Mouse (Mus musculus): ENCODE measurements around the gene Pik3ip1.

The Pik3ip1 gene

DNA sequence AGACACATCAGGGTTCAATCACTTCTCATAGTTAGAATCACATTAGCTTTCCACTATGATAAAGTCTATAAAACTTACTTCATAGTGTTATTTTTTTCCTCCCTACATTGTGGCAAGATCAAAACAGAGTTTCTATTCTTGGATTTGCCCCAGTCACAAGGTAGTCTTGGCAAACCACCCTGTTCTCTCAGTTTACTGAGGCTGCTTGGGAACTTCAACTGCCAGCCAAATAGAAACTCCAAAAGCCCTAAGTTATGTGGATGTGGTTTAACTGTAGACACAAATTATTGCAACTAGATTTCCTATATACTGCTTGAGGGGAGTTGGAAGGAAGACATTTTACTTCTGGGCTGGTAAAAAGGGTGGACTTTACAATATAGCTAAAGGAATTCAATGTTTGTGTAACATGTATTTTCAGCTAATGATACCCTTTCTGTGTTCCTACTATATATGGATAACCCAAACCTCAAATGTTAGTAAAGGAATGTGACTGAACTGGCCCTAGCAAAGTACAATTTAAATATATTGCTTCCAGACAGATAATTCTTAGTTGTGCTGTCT, at the start of gene Pik3ip1:
TSS of gene Pik3ip1 (plus strand) at position 511 of the 561 bp plus-strand sequence.
- DNase-seq (ENCODE audit: low spot score in 2 of 2): no peak

DNA sequence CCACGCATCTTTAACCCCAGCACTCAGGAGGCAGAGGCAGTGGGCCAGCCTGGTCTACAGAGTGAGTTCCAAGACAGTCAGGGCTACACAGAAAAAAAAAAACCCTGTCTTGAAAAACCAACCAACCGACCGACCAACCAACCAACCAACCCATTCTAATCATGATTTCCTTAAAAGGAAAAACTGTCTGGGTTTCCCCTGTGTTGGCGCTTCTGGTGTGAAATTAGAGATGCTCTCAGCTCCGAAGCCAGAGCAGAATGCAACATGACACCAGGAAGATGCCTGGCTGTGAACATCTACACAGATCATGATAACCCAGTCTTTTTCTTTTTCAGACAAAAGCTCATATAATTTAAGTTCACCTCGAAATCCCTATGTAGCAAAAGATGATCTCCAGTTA, 47.3 kb upstream of the Pik3ip1 start:
- DNase-seq (ENCODE audit: low spot score in 2 of 2): no peak

DNA sequence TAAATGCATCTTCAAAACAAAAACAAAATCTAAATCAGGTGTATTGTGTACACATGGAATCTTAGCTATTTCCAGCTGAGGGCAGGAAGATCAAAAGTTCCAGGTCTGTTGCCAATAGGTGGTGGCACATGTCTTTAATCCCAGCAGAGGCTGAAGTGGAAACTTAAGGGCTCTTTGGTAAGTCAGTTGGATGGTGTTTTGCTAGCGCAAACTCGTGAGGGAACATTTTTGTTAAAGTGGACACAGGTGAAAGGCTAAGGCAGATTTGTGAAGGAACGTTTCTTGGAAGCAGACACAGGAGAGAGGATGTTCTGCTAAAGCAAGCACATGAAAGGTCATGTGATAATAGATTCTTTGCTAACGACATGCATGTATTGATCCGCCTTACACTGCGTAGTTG, 46.6 kb upstream of the Pik3ip1 start:
- no peak for DNase-seq (ENCODE audit: low spot score in 2 of 2)

DNA sequence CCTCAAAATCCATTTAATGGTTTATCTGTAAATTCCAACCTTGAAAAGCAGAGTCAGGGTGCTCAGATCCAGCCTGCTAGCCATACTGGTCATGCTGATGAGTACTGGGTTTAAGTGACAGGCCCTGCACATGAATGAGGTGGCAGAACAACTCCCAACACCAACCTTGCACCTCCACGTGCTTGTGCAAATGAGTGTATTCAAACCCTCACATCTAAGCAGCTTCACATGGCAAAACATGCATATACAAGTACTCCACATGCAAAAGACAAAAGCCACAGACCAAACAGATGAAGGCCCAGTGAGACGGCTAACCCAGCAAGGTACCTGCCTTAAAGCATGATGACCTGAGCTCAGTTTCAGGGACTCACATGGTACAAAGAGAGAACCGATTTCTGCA, 44.3 kb upstream of the Pik3ip1 start:
- no peak for DNase-seq (ENCODE audit: low spot score in 2 of 2)

DNA sequence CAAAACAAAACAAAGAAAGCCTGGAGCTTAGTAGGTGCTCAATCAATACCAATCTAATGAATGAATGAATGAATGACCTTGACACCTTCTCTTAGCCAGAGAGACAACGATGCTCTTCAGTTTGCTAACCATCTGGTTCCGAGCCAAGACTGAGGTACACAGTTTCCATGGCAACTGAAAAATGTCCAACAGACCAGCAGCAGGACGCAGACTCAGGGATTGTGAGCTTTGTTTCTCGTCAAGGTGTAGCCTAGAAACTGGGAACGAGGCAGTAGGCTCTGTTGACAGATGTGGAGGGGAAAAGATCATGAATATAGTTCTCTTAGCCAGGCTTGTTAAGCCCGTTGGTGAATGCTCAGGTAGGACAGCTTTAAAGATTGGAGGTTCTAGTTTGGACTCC, 43.1 kb upstream of the Pik3ip1 start:
- DNase-seq (ENCODE audit: low spot score in 2 of 2): no peak

DNA sequence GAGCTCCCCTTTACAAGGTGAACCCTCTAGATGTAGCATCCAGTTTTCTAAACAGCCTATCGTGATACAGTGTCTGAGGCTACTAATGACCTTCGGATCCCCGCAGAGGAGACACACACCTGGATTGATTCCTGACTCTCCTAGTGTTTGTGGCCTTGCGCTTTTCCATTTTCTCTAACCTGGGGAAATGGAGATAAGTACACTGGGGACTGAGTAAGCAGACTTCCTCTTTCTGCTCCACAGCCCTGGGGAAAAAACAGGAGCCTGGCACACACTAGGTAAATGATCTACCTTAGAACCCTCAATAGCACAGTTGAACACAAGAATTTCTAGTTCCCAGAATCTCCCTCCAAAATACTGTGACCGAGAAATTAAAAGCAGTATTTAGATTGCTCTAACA, 42.3 kb upstream of the Pik3ip1 start:
- DNase-seq (ENCODE audit: low spot score in 2 of 2): no peak

DNA sequence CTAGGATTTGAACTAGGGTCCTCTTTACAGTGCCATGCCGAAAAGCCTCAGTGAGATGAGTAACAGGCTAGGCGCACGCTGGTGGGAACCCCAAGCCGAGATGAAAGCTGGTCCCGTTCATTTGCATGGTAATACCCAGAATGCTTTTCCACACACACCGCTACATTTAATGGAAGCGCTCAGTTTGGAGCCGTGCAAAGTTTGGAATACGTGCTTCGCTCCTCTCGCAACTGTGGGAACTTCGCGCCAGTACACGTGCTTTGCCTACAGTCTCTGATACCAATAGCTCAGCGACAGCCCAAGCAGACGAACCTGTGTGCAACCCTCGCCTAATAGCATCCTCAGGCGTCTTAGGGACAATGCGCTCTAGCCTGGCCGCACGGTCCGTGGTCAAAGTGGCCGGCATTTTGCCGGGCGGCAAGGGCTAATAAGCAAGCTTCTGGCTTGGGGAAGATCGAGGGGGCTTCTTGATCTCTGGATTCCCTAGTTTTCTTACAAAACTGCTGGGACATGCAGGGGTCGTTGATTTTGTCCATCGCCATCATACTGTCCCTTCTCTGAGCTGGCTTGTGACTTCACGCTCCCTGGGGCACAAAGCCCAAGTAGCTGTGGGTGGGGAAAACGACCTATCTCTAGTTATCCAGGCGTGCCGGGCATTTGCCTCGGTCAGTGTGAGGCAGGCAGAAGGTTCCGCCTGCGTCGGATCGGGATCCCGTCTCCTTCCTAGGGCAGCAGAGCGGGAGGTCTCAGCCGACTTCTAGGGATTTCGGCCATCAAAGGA, 41.5 kb upstream of the Pik3ip1 start, which contains the start of gene Patz1:
TSS of gene Patz1 (plus strand) at position 354 of the 781 bp plus-strand sequence.
- DNase-seq (ENCODE audit: low spot score in 2 of 2): peak; percentile 45 to 52

DNA sequence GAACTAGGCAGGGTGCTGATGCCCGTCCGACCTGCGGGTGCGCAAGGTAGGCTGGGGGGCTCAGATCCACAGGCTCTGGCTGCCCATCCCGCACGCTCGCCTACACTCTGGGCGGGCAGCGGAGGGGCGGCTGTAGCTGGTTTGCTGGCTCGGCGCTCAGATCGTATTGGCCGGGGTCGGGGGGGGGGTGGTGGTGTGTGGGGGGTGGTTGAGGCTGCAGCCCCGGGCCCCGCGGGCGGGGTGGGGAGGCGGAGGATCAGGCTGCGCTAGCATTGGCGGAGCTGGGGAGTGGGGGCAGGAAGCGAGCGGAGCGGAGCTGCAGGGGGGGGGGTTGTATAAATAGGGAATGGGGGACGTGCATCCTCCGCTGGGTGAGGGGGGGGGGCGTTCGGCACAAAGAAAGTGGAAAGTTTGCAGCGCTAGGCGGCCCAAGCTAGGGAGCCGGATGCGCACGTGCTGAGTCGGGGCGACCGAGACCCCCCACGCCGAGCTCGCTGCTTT, 40.8 kb upstream of the Pik3ip1 start:
- DNase-seq (ENCODE audit: low spot score in 2 of 2): peak in 1 of 2 experiments; percentile 64

DNA sequence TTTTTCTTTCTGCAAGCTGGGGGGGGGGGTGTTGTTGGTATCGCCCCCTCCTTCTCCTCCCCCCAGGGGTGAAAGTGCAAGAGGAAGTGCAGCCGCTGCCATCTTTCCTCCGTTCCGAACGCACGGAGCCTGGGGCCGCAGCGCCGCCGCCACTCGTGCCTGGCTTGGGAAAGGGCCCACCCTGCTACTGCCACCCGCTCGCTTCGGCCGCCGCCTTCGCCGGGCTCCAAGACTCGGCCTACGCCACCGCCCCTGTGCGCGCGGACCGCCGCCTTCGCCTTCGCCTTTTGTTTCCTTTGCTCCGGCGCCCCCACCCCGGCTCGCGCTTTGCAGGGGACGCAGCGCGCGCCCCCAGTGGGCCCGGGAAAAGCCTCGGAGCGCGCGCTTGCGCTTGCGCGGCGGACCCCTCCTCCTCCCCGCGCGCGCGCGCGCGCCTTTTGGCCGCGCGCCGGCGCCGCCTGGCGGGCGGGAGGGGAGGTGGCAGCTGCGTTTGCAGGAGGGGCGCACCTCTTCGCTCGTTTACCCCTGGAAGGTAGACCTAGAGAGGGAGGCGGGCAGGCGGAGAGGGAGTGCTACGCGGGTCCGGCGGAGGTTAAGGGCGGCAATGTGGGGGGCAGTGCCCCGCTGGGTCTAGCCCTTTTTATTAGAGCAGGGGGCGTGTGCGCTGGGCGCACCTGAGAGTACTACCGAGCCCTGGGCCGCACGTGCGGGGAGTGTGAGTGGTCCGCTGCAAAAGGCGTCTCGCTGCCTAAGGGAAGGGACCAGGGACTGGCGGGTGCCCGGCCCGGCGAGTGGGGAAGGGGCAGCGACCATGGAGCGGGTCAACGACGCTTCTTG, 40.2 kb upstream of the Pik3ip1 start:
- peak; percentile 64 to 76 for DNase-seq (ENCODE audit: low spot score in 2 of 2)

DNA sequence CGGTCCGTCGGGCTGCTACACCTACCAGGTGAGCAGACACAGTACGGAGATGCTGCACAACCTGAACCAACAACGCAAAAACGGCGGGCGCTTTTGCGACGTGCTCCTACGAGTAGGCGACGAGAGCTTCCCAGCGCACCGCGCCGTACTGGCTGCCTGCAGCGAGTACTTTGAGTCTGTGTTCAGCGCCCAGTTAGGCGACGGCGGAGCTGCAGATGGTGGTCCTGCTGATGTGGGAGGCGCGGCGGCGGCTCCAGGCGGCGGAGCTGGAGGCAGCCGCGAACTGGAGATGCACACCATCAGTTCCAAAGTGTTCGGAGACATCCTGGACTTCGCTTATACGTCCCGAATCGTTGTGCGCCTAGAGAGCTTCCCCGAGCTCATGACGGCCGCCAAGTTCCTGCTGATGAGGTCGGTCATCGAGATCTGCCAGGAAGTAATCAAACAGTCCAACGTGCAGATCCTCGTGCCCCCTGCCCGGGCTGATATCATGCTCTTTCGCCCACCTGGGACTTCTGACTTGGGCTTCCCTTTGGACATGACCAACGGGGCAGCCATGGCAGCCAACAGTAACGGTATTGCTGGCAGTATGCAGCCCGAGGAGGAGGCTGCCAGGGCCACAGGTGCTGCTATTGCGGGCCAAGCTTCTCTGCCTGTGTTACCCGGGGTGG, 39.4 kb upstream of the Pik3ip1 start:
- DNase-seq (ENCODE audit: low spot score in 2 of 2): peak in 1 of 2 experiments; percentile 43

DNA sequence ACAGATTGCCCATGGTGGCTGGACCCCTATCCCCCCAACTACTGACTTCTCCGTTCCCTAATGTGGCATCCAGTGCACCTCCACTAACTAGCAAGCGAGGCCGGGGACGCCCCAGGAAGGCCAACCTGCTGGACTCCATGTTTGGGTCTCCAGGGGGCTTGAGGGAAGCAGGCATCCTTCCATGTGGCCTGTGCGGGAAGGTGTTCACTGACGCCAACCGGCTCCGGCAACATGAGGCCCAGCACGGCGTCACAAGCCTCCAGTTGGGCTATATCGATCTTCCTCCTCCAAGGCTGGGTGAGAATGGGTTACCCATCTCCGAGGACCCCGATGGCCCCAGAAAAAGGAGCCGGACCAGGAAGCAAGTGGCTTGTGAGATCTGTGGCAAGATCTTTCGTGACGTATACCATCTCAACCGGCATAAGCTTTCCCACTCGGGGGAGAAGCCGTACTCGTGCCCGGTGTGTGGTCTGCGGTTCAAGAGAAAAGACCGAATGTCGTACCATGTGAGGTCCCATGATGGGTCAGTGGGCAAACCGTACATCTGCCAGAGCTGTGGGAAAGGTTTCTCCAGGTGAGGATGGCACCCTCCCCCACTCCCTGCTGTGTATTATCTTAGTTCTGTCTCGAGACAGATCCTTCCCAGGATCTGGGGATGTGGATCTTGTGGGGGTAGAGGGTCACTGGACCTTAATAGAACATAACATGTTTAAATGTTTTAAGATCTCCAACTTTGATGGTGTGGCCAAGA, 38.7 kb upstream of the Pik3ip1 start:
- no peak for DNase-seq (ENCODE audit: low spot score in 2 of 2)

DNA sequence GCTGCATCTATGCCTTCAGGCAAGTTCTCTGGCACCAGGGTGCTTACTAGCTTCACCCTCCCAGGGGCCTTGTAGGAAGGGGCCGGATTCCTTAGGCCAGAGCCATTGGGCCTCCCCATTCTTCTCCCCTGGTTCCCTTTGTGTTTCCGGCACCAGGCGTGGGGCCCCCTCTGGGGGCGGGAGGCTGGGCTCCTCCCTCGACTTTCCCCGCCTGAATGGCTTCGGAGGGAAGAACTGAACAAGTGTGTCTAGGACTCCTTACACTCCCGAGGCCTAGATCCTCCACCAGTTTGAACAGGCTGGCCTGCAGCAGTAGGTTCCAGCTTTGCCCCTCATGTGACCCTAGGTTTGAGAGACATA, 38.2 kb upstream of the Pik3ip1 start:
- peak; percentile 48 to 56 for DNase-seq (ENCODE audit: low spot score in 2 of 2)

DNA sequence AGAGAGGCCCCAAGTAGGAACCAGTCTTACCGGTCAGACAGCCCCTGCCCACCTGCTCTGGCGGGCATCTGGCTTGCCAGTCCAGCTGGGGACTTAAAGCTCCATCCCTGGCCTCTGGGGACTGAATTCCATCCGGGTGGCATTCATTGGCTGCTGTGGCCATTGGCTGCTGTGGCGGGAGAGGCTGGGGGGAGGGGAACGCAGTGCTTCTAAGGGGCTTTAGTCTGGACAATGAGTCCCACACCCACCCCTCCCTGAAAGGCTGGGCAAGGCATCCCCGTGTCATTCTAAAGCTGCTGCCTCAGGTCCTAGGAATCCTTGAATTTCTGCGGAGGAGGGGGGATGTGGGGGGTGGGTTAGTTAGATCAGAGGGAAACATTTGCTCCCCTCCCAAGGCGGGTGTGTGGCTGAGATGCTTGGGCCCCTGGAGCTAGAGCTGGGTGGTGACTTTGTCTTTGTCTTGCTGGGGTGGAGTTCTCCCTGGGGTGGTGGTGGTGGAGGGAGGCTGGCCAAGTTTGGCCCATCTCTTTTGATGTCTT, 37.4 kb upstream of the Pik3ip1 start:
- DNase-seq (ENCODE audit: low spot score in 2 of 2): peak; percentile 42 to 45

DNA sequence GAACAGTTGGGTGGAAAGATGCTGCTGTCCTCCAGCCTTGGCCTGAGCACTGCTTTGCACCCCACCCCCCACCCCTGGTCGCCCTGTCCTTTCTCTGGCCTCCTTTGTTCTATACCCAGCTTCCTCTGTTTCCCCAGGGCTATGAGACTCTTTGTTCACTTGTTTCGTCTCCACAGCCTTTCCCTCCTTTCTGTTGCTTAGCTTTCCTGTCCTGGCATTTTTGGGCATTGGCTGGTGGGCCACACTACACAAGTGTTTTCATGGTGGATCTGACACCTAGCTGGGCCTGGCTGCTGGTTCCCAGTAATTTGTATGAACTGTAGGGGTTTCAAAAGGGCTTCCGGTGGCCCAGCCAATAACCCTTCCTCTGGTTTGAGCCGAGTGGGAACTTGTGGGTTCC, 36.8 kb upstream of the Pik3ip1 start:
- DNase-seq (ENCODE audit: low spot score in 2 of 2): no peak

DNA sequence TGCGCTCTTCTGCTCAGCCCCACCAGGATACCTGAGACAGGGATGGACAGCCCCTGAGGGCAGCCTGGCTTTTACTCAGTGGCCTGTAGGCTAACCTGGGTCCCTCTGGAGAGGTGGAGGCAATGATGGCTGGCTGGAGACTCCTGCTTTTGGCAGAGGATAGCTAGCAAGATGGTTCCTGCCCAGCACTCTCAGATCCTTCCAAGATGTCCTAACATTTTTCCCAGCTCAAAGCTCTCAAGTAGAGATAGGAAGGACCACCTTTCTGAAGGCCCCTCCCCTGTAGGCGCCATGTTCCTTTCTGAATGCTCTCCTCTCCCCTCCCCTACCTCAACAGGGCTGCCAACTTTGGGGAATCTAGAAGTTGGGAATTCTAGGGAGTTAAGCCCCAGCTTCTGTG, 35.6 kb upstream of the Pik3ip1 start:
- DNase-seq (ENCODE audit: low spot score in 2 of 2): no peak

DNA sequence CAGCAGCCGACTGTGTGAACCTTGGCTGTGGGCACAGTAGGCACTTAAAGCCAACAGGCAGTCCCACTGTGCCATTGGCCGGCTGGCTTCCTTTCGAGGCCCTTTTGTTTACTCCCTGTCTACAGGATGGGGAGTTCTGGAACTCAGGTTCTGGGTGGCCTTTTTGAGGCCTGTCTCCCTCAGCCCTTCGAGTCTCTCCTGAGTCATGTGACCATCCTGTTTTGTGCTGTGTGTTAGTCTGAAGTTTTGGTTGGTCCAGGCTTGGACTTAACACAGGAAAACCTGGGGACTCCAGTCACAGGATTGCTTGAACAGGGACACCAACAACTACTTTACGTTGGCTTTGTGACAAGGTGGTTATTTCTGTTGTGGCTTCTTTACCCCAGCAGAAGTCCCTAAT, 34.1 kb upstream of the Pik3ip1 start:
- DNase-seq (ENCODE audit: low spot score in 2 of 2): no peak

DNA sequence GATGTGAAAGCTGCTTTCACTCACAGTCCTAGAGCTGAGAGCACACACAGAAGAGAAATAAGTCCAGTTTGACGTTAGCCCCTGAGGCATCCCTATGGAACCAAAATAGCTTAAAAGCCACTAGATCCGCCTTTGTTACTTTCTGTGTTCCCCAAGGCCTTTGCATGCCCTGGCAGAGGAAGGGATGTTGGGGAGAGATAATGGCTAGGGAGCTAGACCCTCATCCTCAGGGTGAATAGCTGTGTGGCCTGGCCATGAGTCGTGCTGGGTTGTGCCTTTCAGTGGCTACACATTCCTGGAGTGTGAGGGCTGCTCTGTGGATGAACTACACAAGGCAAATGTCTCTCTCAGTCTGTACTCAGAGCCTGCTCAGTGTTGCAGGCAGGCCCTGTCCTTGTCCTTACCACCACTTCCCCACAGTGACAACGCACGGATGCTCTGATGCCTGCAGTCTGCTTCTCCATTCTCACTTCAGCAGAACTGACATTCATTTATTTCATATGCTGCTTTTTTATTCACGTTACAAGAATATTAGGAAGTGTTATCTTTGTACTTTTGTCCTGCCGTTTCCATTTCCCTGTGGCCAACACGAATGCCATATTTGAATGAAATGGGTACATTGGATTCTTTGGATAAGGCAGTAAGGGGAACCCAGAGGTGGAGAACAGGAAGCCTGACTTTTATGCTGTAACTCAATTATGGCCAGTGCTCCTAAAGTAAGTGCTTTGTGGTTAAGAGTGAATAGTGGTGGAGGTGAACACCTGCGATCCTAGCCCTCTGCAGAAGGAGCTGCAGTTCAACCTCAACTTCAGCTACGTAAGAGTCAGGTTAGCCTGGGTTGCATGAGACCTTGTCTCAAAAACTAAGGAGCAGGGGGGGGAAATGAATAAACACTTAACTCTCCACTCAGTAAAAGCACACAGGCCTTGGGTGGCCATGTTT, 32.1 kb upstream of the Pik3ip1 start:
- DNase-seq (ENCODE audit: low spot score in 2 of 2): no peak

DNA sequence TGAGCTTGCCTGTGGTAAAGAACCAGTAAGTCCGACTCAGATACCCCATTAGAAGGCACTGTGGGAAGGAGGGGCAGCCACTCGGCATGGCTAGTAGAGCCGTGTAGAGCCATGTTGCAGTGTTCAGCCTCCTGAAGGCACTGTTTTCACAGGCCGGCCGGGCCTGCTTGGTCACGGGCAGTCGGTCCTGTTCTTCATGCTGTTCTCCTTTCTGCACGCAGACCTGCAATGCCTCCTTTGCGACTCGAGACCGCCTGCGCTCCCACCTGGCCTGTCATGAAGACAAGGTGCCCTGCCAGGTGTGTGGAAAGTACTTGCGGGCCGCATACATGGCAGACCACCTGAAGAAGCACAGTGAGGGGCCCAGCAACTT, 31.4 kb upstream of the Pik3ip1 start:
- no peak for DNase-seq (ENCODE audit: low spot score in 2 of 2)

DNA sequence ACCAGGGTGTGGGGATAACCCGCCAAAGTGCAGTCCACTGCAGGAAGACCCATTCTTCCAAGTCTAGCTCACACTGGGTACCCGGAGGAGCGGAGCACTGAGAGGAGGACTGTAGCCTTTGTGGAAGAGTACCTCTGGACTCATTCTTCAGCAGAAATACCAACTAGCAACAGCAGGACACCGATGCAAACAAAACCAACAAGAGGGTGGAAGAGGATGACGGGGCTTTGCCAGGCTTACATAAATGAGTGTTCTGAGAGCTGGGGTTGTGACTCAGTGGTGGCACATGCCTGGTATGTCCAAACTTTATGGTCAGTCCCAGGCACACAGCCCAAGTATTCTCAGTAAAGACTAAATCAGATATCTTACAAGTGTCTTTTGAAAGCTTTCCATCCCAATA, 29.1 kb upstream of the Pik3ip1 start:
- no peak for DNase-seq (ENCODE audit: low spot score in 2 of 2)

DNA sequence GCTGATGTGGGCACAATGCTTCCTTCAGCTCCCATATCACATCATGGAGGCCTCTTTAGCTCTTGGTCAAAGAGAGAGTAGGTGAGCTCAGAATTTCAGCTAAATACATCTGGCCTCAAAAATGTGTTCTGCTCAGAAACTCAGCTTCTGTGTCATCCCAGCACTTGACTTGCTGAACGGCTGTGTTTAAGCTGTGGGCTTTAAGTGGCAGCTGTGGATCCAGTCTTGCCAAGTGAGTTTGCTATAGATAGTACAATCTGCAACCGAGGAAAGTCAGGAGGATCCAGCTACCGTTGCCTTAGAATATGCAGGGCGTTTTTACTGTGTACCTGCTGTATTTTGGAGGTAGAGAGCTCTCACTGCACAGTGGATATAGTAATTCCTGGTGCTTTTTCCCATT, 27.8 kb upstream of the Pik3ip1 start:
- DNase-seq (ENCODE audit: low spot score in 2 of 2): no peak

Measured in urinary bladder, postnatal 36 days (tissue).